Mouse (Mus musculus): ENCODE data around the gene Cryba2. TPM values are rescaled to one million over a fixed set of nuclear protein-coding genes. Genes with fewer than 3 reads are reported as not detected.
A peak's percentile ranks its signal among the peaks of the same experiment; 100 is the strongest.

Cryba2 gene
- polyA plus RNA-seq, 1 experiment from 2014 or later: not detected

- H3K9ac ChIP-seq (ENCODE audit: low read length): no peak overlapping the region
- no peaks in the 10 kb centered on the region for H3K9me3 ChIP-seq (ENCODE audit: control insufficient read depth, low read length)
- WGBS: 61% methylated on average over 2 of the region's 2 CpGs
- no peaks in the 10 kb centered on the region for H3K4me1 ChIP-seq (replicated peaks; ENCODE audit: control insufficient read depth, insufficient read depth, low read length)
- H3K4me2 ChIP-seq (ENCODE audit: low read depth, low read length, severe bottlenecking): no peak overlapping the region
- no peak overlapping the region for H3K4me3 ChIP-seq (ENCODE audit: low read depth, low read length)
- no peaks in the 10 kb centered on the region for H3K36me3 ChIP-seq (ENCODE audit: control insufficient read depth, insufficient read depth, low read length)
- no peak for DNase-seq (ENCODE audit: low spot score)
- no peak overlapping the region for H3K27ac ChIP-seq (ENCODE audit: low read depth, low read length)
- H3K27me3 ChIP-seq (ENCODE audit: control insufficient read depth, insufficient read depth, low read length): no peaks in the 10 kb centered on the region; the same call in 1 of the 2 replicates
- ATAC-seq (replicated peaks; ENCODE audit: low FRiP score): no peak
Measured at GRCm38 (mm10) chr1:74872218-74872617, 20.7 kb downstream of the Cryba2 start.

- Histone ChIP-seq H3K27me3 (ENCODE audit: control insufficient read depth, insufficient read depth, low read length) (peaks cover 21% of the 10 kb centered on the region), H3K9ac (ENCODE audit: low read length) (no peak overlapping the region), H3K36me3 (ENCODE audit: control insufficient read depth, insufficient read depth, low read length) (no peaks in the 10 kb centered on the region), H3K4me2 (ENCODE audit: low read depth, low read length, severe bottlenecking) (no peak overlapping the region), H3K4me3 (ENCODE audit: low read depth, low read length) (no peak overlapping the region), H3K9me3 (ENCODE audit: control insufficient read depth, low read length) (no peaks in the 10 kb centered on the region), H3K27ac (ENCODE audit: low read depth, low read length) (no peak overlapping the region), H3K4me1 (replicated peaks; ENCODE audit: control insufficient read depth, insufficient read depth, low read length) (peaks cover 4% of the 10 kb centered on the region; the same call in 1 of the 2 replicates)
- ATAC-seq (replicated peaks; ENCODE audit: low FRiP score) (no peak), DNase-seq (ENCODE audit: low spot score) (no peak)
Measured at GRCm38 (mm10) chr1:74861783-74862182, 31.2 kb downstream of the Cryba2 start.

GRCm38 (mm10) chr1:74859223-74859984 is 33.5 kb downstream of the Cryba2 start:
- Histone ChIP-seq H3K4me1 (replicated peaks; ENCODE audit: control insufficient read depth, insufficient read depth, low read length) (peaks cover 19% of the 10 kb centered on the region), H3K27me3 (ENCODE audit: control insufficient read depth, insufficient read depth, low read length) (peaks cover 36% of the 10 kb centered on the region), H3K27ac (ENCODE audit: low read depth, low read length) (no peak overlapping the region), H3K4me2 (ENCODE audit: low read depth, low read length, severe bottlenecking) (no peak overlapping the region), H3K9ac (ENCODE audit: low read length) (no peak overlapping the region), H3K36me3 (ENCODE audit: control insufficient read depth, insufficient read depth, low read length) (no peaks in the 10 kb centered on the region), H3K4me3 (ENCODE audit: low read depth, low read length) (no peak overlapping the region), H3K9me3 (ENCODE audit: control insufficient read depth, low read length) (no peaks in the 10 kb centered on the region)
- WGBS: 44% methylated on average over 6 of the region's 6 CpGs
- ATAC-seq (replicated peaks; ENCODE audit: low FRiP score) (no peak), DNase-seq (ENCODE audit: low spot score) (no peak)

- H3K27me3 ChIP-seq (ENCODE audit: control insufficient read depth, insufficient read depth, low read length): peaks cover 36% of the 10 kb centered on the region
- H3K4me2 ChIP-seq (ENCODE audit: low read depth, low read length, severe bottlenecking): peak overlapping the region; percentile 74
- H3K36me3 ChIP-seq (ENCODE audit: control insufficient read depth, insufficient read depth, low read length): no peaks in the 10 kb centered on the region
- H3K4me3 ChIP-seq (ENCODE audit: low read depth, low read length): peak overlapping the region; percentile 36
- DNase-seq (ENCODE audit: low spot score): no peak
- no peak overlapping the region for H3K27ac ChIP-seq (ENCODE audit: low read depth, low read length)
- WGBS: 3% methylated on average over 16 of the region's 16 CpGs
- no peak for ATAC-seq (replicated peaks; ENCODE audit: low FRiP score)
- H3K9me3 ChIP-seq (ENCODE audit: control insufficient read depth, low read length): no peaks in the 10 kb centered on the region
- peaks cover 23% of the 10 kb centered on the region for H3K4me1 ChIP-seq (replicated peaks; ENCODE audit: control insufficient read depth, insufficient read depth, low read length)
- peak overlapping the region; percentile 27 for H3K9ac ChIP-seq (ENCODE audit: low read length)
Measured at GRCm38 (mm10) chr1:74858805-74859204, 34.1 kb downstream of the Cryba2 start.

GRCm38 (mm10) chr1:74858171-74858719 is 34.7 kb downstream of the Cryba2 start:
- Histone ChIP-seq H3K4me2 (ENCODE audit: low read depth, low read length, severe bottlenecking) (peak overlapping the region; percentile 74), H3K4me1 (replicated peaks; ENCODE audit: control insufficient read depth, insufficient read depth, low read length) (peaks cover 23% of the 10 kb centered on the region), H3K27ac (ENCODE audit: low read depth, low read length) (no peak overlapping the region), H3K36me3 (ENCODE audit: control insufficient read depth, insufficient read depth, low read length) (no peaks in the 10 kb centered on the region), H3K4me3 (ENCODE audit: low read depth, low read length) (peak overlapping the region; percentile 36), H3K9ac (ENCODE audit: low read length) (peak overlapping the region; percentile 27), H3K9me3 (ENCODE audit: control insufficient read depth, low read length) (no peaks in the 10 kb centered on the region), H3K27me3 (ENCODE audit: control insufficient read depth, insufficient read depth, low read length) (peaks cover 39% of the 10 kb centered on the region)
- DNase-seq (ENCODE audit: low spot score): peak; percentile 85
- peak; percentile 55 for ATAC-seq (replicated peaks; ENCODE audit: low FRiP score)
- under 1% methylated on average over 29 of the region's 29 CpGs for WGBS

GRCm38 (mm10) chr1:74857677-74858076 is 35.3 kb downstream of the Cryba2 start:
- Histone ChIP-seq H3K36me3 (ENCODE audit: control insufficient read depth, insufficient read depth, low read length) (no peaks in the 10 kb centered on the region), H3K4me3 (ENCODE audit: low read depth, low read length) (peak overlapping the region; percentile 36), H3K27ac (ENCODE audit: low read depth, low read length) (no peak overlapping the region), H3K9me3 (ENCODE audit: control insufficient read depth, low read length) (no peaks in the 10 kb centered on the region), H3K4me1 (replicated peaks; ENCODE audit: control insufficient read depth, insufficient read depth, low read length) (peaks cover 23% of the 10 kb centered on the region), H3K4me2 (ENCODE audit: low read depth, low read length, severe bottlenecking) (peak overlapping the region; percentile 74; the same call in 1 of the 2 replicates), H3K9ac (ENCODE audit: low read length) (peak overlapping the region; percentile 14; the same call in 1 of the 2 replicates), H3K27me3 (ENCODE audit: control insufficient read depth, insufficient read depth, low read length) (peaks cover 40% of the 10 kb centered on the region)
- no peak for DNase-seq (ENCODE audit: low spot score)
- WGBS: 2% methylated on average over 4 of the region's 4 CpGs
- no peak for ATAC-seq (replicated peaks; ENCODE audit: low FRiP score)

GRCm38 (mm10) chr1:74857201-74857600 is 35.7 kb downstream of the Cryba2 start:
- Histone ChIP-seq H3K4me2 (ENCODE audit: low read depth, low read length, severe bottlenecking) (peak overlapping the region; percentile 74; the same call in 1 of the 2 replicates), H3K4me3 (ENCODE audit: low read depth, low read length) (peak overlapping the region; percentile 71), H3K9ac (ENCODE audit: low read length) (no peak overlapping the region), H3K4me1 (replicated peaks; ENCODE audit: control insufficient read depth, insufficient read depth, low read length) (peaks cover 23% of the 10 kb centered on the region), H3K9me3 (ENCODE audit: control insufficient read depth, low read length) (no peaks in the 10 kb centered on the region), H3K27me3 (ENCODE audit: control insufficient read depth, insufficient read depth, low read length) (peaks cover 43% of the 10 kb centered on the region), H3K27ac (ENCODE audit: low read depth, low read length) (no peak overlapping the region), H3K36me3 (ENCODE audit: control insufficient read depth, insufficient read depth, low read length) (no peaks in the 10 kb centered on the region)
- ATAC-seq (replicated peaks; ENCODE audit: low FRiP score): no peak
- DNase-seq (ENCODE audit: low spot score): peak; percentile 54
- WGBS: 3% methylated on average over 20 of the region's 20 CpGs

- Histone ChIP-seq H3K9me3 (ENCODE audit: control insufficient read depth, low read length) (no peaks in the 10 kb centered on the region), H3K4me1 (replicated peaks; ENCODE audit: control insufficient read depth, insufficient read depth, low read length) (peaks cover 24% of the 10 kb centered on the region), H3K36me3 (ENCODE audit: control insufficient read depth, insufficient read depth, low read length) (no peaks in the 10 kb centered on the region), H3K27ac (ENCODE audit: low read depth, low read length) (no peak overlapping the region), H3K9ac (ENCODE audit: low read length) (no peak overlapping the region), H3K27me3 (ENCODE audit: control insufficient read depth, insufficient read depth, low read length) (peaks cover 46% of the 10 kb centered on the region), H3K4me3 (ENCODE audit: low read depth, low read length) (peak overlapping the region; percentile 71), H3K4me2 (ENCODE audit: low read depth, low read length, severe bottlenecking) (peak overlapping the region; percentile 74; the same call in 1 of the 2 replicates)
- 2% methylated on average over 7 of the region's 7 CpGs for WGBS
- no peak for ATAC-seq (replicated peaks; ENCODE audit: low FRiP score)
- DNase-seq (ENCODE audit: low spot score): no peak
Measured at GRCm38 (mm10) chr1:74856791-74857190, 36.2 kb downstream of the Cryba2 start.

GRCm38 (mm10) chr1:74856439-74856720 is 36.6 kb downstream of the Cryba2 start:
- WGBS: 2% methylated on average over 11 of the region's 11 CpGs
- Histone ChIP-seq H3K27me3 (ENCODE audit: control insufficient read depth, insufficient read depth, low read length) (peaks cover 48% of the 10 kb centered on the region), H3K36me3 (ENCODE audit: control insufficient read depth, insufficient read depth, low read length) (no peaks in the 10 kb centered on the region), H3K4me1 (replicated peaks; ENCODE audit: control insufficient read depth, insufficient read depth, low read length) (peaks cover 29% of the 10 kb centered on the region), H3K4me2 (ENCODE audit: low read depth, low read length, severe bottlenecking) (peak overlapping the region; percentile 90), H3K4me3 (ENCODE audit: low read depth, low read length) (peak overlapping the region; percentile 71), H3K9me3 (ENCODE audit: control insufficient read depth, low read length) (no peaks in the 10 kb centered on the region), H3K27ac (ENCODE audit: low read depth, low read length) (no peak overlapping the region), H3K9ac (ENCODE audit: low read length) (peak overlapping the region; percentile 75)
- DNase-seq (ENCODE audit: low spot score) (no peak), ATAC-seq (replicated peaks; ENCODE audit: low FRiP score) (no peak)
